Mouse (Mus musculus) ES-Bruce4 (cell line): ENCODE data around the gene Pip4k2a. TPM values are rescaled to one million over a fixed set of nuclear protein-coding genes. Genes with fewer than 3 reads are reported as not detected.

Experiments
- H3K27ac ChIP-seq: 2 replicates; pipeline ENCODE4 v1.5.1; 2012; ENCODE audit warnings: low read length, inconsistent platforms; ENCODE audit not compliant: insufficient read depth
- H3K27me3 ChIP-seq: 2 replicates; pipeline ENCODE4 v1.6.1; 2012; ENCODE audit warnings: mild to moderate bottlenecking, low read length, inconsistent platforms; ENCODE audit not compliant: control insufficient read depth, poor library complexity, insufficient read depth, severe bottlenecking
- H3K36me3 ChIP-seq: 2 replicates; pipeline ENCODE4 v1.6.1; 2012; ENCODE audit warnings: inconsistent platforms, mild to moderate bottlenecking, low read length, moderate library complexity; ENCODE audit not compliant: control insufficient read depth, poor library complexity, insufficient read depth, severe bottlenecking
- H3K4me1 ChIP-seq: one replicate; pipeline ENCODE4 v1.8.1; 2011; ENCODE audit warnings: low read length; ENCODE audit not compliant: control insufficient read depth, insufficient read depth
- H3K4me3 ChIP-seq: 2 replicates; pipeline ENCODE4 v1.5.1; 2011; ENCODE audit warnings: low read depth, mild to moderate bottlenecking, low read length
- H3K9ac ChIP-seq: 2 replicates; pipeline ENCODE4 v1.6.1; 2012; ENCODE audit warnings: low read depth, mild to moderate bottlenecking, inconsistent platforms; ENCODE audit not compliant: poor library complexity, severe bottlenecking
- H3K9me3 ChIP-seq: replicated peaks from 2 replicates; pipeline ENCODE4 v1.6.1; 2012; ENCODE audit warnings: mild to moderate bottlenecking, low read length, inconsistent platforms; ENCODE audit not compliant: control insufficient read depth, poor library complexity, insufficient read depth, severe bottlenecking
- CTCF ChIP-seq: IDR thresholded peaks from one replicate; pipeline ENCODE4 v1.8.1; 2011; ENCODE audit warnings: low read depth, low read length
- EP300 ChIP-seq: IDR thresholded peaks from 2 replicates; pipeline ENCODE4 v1.6.1; 2011; ENCODE audit warnings: low read depth, low read length; ENCODE audit not compliant: insufficient read depth
- POLR2A ChIP-seq: IDR thresholded peaks from one replicate; pipeline ENCODE4 v1.8.1; 2011; ENCODE audit warnings: low read length; ENCODE audit not compliant: insufficient read depth
- polyA plus RNA-seq: library from polyadenylated mRNA; stranded (reverse); fragments of >200 nt; gene quantifications from 2 replicates; pipeline ENCODE4 v1.2.4, GENCODE M21; 2011; ENCODE audit warnings: low read depth; ENCODE audit not compliant: missing spikeins, insufficient read depth, insufficient read length

The Pip4k2a gene
- polyA plus RNA-seq, 1 experiment: 9.6 TPM

DNA sequence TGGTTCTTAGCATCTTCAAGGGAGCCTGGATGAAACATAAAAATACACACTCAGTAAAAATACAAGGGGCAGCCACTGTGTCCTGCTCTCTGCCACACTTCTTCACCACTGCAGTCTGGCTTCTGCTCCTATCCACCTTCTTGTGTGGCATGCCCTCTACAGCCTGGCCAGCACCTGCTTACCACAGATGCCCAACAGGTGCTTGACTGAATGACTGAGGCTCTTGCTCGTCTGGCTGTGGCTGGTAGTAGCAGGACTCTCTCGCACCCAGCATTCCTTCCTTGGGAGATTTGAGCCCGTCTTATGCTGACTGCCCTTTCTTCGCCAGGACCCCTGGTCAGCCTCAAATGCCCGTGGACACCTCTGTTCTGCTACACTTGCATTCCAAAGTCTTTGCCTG lies 133.2 kb downstream of the Pip4k2a start:
- Histone ChIP-seq H3K4me1 (no peaks in the 10 kb centered on the region), H3K27ac (no peak overlapping the region), H3K4me3 (no peak overlapping the region), H3K36me3 (no peaks in the 10 kb centered on the region), H3K9ac (no peak overlapping the region), H3K9me3 (no peaks in the 10 kb centered on the region), H3K27me3 (no peaks in the 10 kb centered on the region)
- no peak for TF ChIP-seq POLR2A

DNA sequence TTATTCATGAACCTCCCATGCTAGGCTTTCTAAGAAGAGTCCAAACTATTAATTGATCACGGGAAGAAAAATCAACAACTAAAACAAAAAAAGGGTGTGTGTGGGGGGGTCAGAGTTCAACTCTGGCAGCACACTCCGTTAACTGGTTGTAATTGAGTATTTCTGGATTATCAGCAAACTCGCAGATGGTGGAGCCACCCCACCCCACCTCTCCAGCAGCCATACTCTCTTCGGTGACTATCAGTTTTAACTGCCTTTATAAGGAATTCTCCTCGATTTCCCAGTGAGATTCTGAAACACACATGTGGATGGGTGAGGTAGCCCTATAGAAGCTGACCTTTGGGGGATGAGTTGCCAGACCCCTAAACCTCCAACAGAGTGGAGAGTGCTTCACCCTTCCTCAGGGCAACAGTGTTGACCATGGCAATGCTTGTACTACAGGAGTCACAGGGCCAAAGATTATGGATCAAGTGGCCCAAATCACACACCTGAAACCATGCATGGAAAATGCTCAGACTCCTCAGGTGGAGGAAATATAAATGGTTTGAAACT lies 136.2 kb downstream of the Pip4k2a start:
- H3K4me1 ChIP-seq: no peaks in the 10 kb centered on the region
- H3K27me3 ChIP-seq: no peaks in the 10 kb centered on the region
- TF ChIP-seq EP300 (no peak), POLR2A (no peak), CTCF (no peak)
- H3K9me3 ChIP-seq: no peaks in the 10 kb centered on the region
- H3K4me3 ChIP-seq: no peak overlapping the region
- no peak overlapping the region for H3K27ac ChIP-seq
- H3K36me3 ChIP-seq: no peaks in the 10 kb centered on the region
- H3K9ac ChIP-seq: no peak overlapping the region

DNA sequence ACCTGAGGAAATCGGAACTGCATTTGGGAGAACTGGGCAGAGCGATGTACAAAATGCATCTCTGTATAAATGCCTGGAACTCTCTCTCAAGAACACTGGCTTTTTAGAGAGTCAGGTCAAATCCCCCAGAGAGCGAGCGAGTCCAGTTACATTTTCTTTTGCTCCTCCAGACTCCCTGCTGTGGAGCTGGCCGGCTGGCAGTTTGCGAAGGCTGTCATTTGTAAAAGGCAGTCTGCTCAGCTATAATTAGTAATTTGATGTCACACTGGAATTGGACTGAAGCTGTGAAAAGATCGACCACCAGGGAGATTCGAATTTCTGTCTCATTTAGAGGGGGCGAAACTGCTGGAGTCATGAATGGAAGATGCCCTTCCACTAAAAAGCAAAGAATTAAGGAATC lies 137.2 kb downstream of the Pip4k2a start:
- Histone ChIP-seq H3K36me3 (no peaks in the 10 kb centered on the region), H3K4me1 (no peaks in the 10 kb centered on the region), H3K27ac (no peak overlapping the region), H3K9ac (no peak overlapping the region), H3K4me3 (no peak overlapping the region), H3K27me3 (no peaks in the 10 kb centered on the region), H3K9me3 (no peaks in the 10 kb centered on the region)
- TF ChIP-seq EP300 (no peak), CTCF (no peak), POLR2A (no peak)

DNA sequence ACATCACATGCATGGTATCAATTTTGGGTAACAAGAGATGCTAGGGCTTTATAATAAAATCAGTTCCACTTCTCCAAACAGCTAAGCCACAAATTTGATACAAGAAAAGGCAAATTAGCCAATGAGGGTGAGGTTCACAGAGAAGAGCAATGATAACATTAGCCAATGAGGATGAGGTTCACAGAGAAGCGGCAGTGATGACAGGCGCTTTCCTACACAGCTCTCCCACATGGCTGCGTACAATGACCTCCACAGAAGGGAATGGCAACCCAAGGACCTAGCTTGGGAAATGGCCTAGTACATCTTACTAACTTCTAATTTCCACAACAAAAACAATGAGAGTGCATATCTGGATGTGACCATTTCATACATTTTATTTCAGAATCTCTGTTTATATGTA lies 140.0 kb downstream of the Pip4k2a start:
- Histone ChIP-seq H3K36me3 (no peaks in the 10 kb centered on the region), H3K4me1 (no peaks in the 10 kb centered on the region), H3K4me3 (no peak overlapping the region), H3K9me3 (no peaks in the 10 kb centered on the region), H3K9ac (no peak overlapping the region), H3K27ac (no peak overlapping the region), H3K27me3 (no peaks in the 10 kb centered on the region)
- TF ChIP-seq POLR2A (no peak), EP300 (no peak), CTCF (no peak)

DNA sequence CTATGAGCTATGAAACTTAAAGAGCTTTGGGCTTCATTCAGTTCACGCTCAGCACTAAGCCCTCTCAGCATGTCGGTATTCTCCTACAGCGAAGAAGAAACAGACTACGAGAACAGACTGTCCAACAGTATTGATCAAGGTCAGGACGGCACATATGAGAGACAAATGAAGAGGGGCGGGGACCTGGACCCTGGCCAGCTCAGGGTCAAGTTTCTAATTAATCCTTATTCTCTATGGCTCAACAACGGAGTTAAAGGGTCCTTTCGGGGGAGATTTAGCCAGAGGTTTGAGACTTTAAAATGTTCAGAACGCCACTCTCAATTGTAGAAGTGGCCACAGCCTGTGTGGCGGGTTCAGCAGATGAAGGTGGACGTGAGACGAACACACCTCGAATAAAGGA lies 141.5 kb downstream of the Pip4k2a start:
- TF ChIP-seq POLR2A: no peak
- no peak for TF ChIP-seq CTCF
- TF ChIP-seq EP300: no peak
- Histone ChIP-seq H3K27ac (no peak overlapping the region), H3K27me3 (no peaks in the 10 kb centered on the region), H3K4me1 (no peaks in the 10 kb centered on the region), H3K9me3 (no peaks in the 10 kb centered on the region), H3K9ac (no peak overlapping the region), H3K4me3 (no peak overlapping the region), H3K36me3 (no peaks in the 10 kb centered on the region)

- no peaks in the 10 kb centered on the region for H3K27me3 ChIP-seq
- H3K36me3 ChIP-seq: no peaks in the 10 kb centered on the region
- no peaks in the 10 kb centered on the region for H3K9me3 ChIP-seq
- H3K27ac ChIP-seq: no peak overlapping the region
- no peak overlapping the region for H3K4me3 ChIP-seq
- TF ChIP-seq CTCF: no peak
- no peak for TF ChIP-seq POLR2A
- no peak for TF ChIP-seq EP300
- no peaks in the 10 kb centered on the region for H3K4me1 ChIP-seq
- H3K9ac ChIP-seq: no peak overlapping the region
Observed at GRCm38 (mm10) chr2:18855246-18855645, 142.7 kb downstream of the Pip4k2a start.
